Mouse (Mus musculus) cerebellum, adult 2 months (tissue): ENCODE data around the gene Serpina11. TPM values are rescaled to one million over a fixed set of nuclear protein-coding genes. Genes with fewer than 3 reads are reported as not detected.

Experiments
- DNase-seq, 2 experiments: peaks; one replicate each; pipeline ENCODE4 v3.0.0; 2021
- H3K27ac ChIP-seq: fragments of 200-500 bp; 2 replicates; pipeline ENCODE4 v1.5.1; 2012; ENCODE audit warnings: low read length, control low read depth, inconsistent platforms; ENCODE audit not compliant: insufficient read depth
- H3K27me3 ChIP-seq: fragments of 200-500 bp; 2 replicates; pipeline ENCODE4 v1.6.1; 2012; ENCODE audit warnings: inconsistent platforms, mild to moderate bottlenecking, low read length, moderate library complexity; ENCODE audit not compliant: control insufficient read depth, insufficient read depth
- H3K4me1 ChIP-seq: fragments of 200-500 bp; 2 replicates; pipeline ENCODE4 v1.6.1; 2011; ENCODE audit warnings: low read length; ENCODE audit not compliant: control insufficient read depth, insufficient read depth
- H3K4me3 ChIP-seq: fragments of 200-500 bp; replicated peaks from 2 replicates; pipeline ENCODE3; 2011; ENCODE audit warnings: mild to moderate bottlenecking, low read depth, low read length, control low read depth; ENCODE audit not compliant: insufficient read depth
- CTCF ChIP-seq: fragments of 200-500 bp; IDR thresholded peaks from 2 replicates; pipeline ENCODE4 v1.5.1; 2011; ENCODE audit warnings: low read depth, mild to moderate bottlenecking, control low read depth, low read length, moderate library complexity, borderline replicate concordance; ENCODE audit not compliant: insufficient read depth
- POLR2A ChIP-seq: fragments of 200-500 bp; IDR thresholded peaks from 2 replicates; pipeline ENCODE4 v1.6.1; 2011; ENCODE audit warnings: low read length, control low read depth, borderline replicate concordance; ENCODE audit not compliant: insufficient read depth
- WGBS: fragments of 180-500 bp; shearing (Covaris S2); methylation state at CpG from one replicate; pipeline ENCODE4 v1.1.7; 2018; 5-methylcytosine and 5-hydroxymethylcytosine counted together
- polyA plus RNA-seq: library from polyadenylated mRNA; depleted of rRNA; stranded (reverse); fragments of >200 nt; gene quantifications from 2 replicates; pipeline ENCODE4 v1.2.3, GENCODE M21; 2012; rRNA removed

Serpina11 gene
- polyA plus RNA-seq, 1 experiment, result 0.07 TPM

DNA sequence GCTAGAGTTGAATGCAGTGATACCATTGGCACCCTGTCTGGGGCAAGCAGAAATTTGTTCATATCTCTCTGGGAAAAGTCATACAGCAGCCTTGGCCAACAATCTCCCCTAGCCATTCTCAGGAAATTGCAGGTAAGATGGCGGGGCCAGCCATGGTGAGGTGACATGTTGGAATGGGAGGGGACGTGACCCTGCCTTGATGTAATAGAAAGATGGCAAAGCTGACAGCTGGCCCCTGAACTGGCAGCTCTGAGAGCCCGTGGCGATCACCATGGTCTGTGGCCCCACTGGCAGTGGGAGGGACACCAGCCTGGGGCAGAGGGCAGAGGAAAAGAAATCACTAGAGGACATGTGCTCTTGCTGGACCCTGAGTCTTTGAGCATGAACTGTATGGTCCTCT is 43.5 kb downstream of the Serpina11 start:
- Histone ChIP-seq H3K27me3 (no peaks in the 10 kb centered on the region), H3K4me1 (no peaks in the 10 kb centered on the region), H3K4me3 (no peak overlapping the region), H3K27ac (no peak overlapping the region)
- TF ChIP-seq POLR2A, result no peak
- TF ChIP-seq CTCF, result no peak
- 83% methylated on average over 4 of the region's 4 CpGs for WGBS
- no peak for DNase-seq

Other genes with a start within 250 kb of the Serpina11 start
- gene Serpina1d, start 216.4 kb downstream of the Serpina11 start, polyA plus RNA-seq, result not detected in 2 replicates
- gene Serpina1b, start 159.6 kb downstream of the Serpina11 start, polyA plus RNA-seq, result not detected in 2 replicates
- gene Serpina1a, start 126.4 kb downstream of the Serpina11 start, polyA plus RNA-seq, result not detected in 2 replicates
- gene Serpina1c, start 85.1 kb downstream of the Serpina11 start, polyA plus RNA-seq, result not detected in 2 replicates
- not detected in 2 replicates for gene Serpina1e, start 31.0 kb downstream of the Serpina11 start, polyA plus RNA-seq
- 1.8 TPM in 2 replicates for gene Serpina9, start 23.8 kb upstream of the Serpina11 start, polyA plus RNA-seq
- gene Serpina12, start 54.5 kb upstream of the Serpina11 start, polyA plus RNA-seq, result 0.05 TPM in 1 of 2 replicates, not detected in the other
- not detected in 2 replicates for gene Serpina5, start 111.2 kb upstream of the Serpina11 start, polyA plus RNA-seq
- gene Serpina3a, start 122.8 kb upstream of the Serpina11 start, polyA plus RNA-seq, result not detected in 2 replicates
- gene Serpina3b, start 138.0 kb upstream of the Serpina11 start, polyA plus RNA-seq, result not detected in 2 replicates
- 0.19 and 0.31 TPM in 2 replicates for gene Serpina3c, start 163.9 kb upstream of the Serpina11 start, polyA plus RNA-seq
- 0.11 TPM in 1 of 2 replicates, not detected in the other for gene Serpina3f, start 224.6 kb upstream of the Serpina11 start, polyA plus RNA-seq
- 2.2 and 2.9 TPM in 2 replicates for gene Serpina3g, start 246.3 kb upstream of the Serpina11 start, polyA plus RNA-seq